Comparison of ENCODE assay signal across 22 mouse cellular contexts in genomic region chr17:14178049-14178448, GRCm38 (mm10). TPM values are rescaled to one million over a fixed set of nuclear protein-coding genes. Genes with fewer than 3 reads are reported as not detected.
DNase-seq lines count a peak whose midpoint lies in the region; ATAC-seq and TF ChIP-seq lines count a peak whose summit lies in the region.
"Had no signal": no experiment of that assay in that cellular context is flagged by ENCODE, and none has a peak within 500 bp of the region (broad histone marks: within the 10 kb centered on the region; RNA-seq: fewer than 3 reads in every experiment).

No protein-coding gene starts in this region.

- H3K4me2 ChIP-seq in kidney, embryonic 16.5 days (replicated peaks; ENCODE audit: low read depth, low read length) = no peak overlapping the region
- no peak overlapping the region for H3K4me2 ChIP-seq in liver, embryonic 13.5 days
- no peak overlapping the region for H3K4me2 ChIP-seq in liver, postnatal 0 days (ENCODE audit: low read depth, low read length)
- no peak overlapping the region for H3K4me2 ChIP-seq in intestine, embryonic 16.5 days (ENCODE audit: low read depth, low read length)
- H3K4me2 ChIP-seq: embryonic facial prominence, embryonic 12.5 days; forebrain, embryonic 15.5 days; heart, embryonic 11.5 days; heart, embryonic 15.5 days had no signal

- H3K4me3 ChIP-seq in kidney, embryonic 16.5 days (ENCODE audit: low read length) = no peak overlapping the region
- H3K4me3 ChIP-seq in liver, embryonic 13.5 days (replicated peaks) = no peak overlapping the region
- no peak overlapping the region for H3K4me3 ChIP-seq in liver, postnatal 0 days (ENCODE audit: low read depth, low read length)
- no peak overlapping the region for H3K4me3 ChIP-seq in intestine, embryonic 16.5 days (ENCODE audit: low read length)
- no peak overlapping the region for H3K4me3 ChIP-seq in midbrain, embryonic 10.5 days
- H3K4me3 ChIP-seq: embryonic facial prominence, embryonic 12.5 days; forebrain, embryonic 15.5 days; heart, adult 2 months; heart, embryonic 15.5 days; hindbrain, embryonic 10.5 days had no signal

- DNase-seq in heart, adult 11 months = peak; percentile 73
- DNase-seq in heart, postnatal 36 days = no peak
- no peak for DNase-seq in kidney, adult 11 months
- DNase-seq in liver, embryonic 13.5 days = peak; percentile 14
- no peak for DNase-seq in liver, postnatal 0 days
- no peak for DNase-seq in midbrain, embryonic 10.5 days (ENCODE audit: low spot score)
- DNase-seq: adrenal gland, postnatal 10 days; cerebellum, adult 11 months; cerebellum, adult 8-10 months; cerebellum, postnatal 14 days; gastrocnemius, postnatal 10 days; heart, adult 2 months; heart, postnatal 14 days had no signal

- peak overlapping the region; percentile 96 for H3K27ac ChIP-seq in kidney, embryonic 16.5 days (ENCODE audit: low read length)
- H3K27ac ChIP-seq in liver, embryonic 13.5 days = no peak overlapping the region
- no peak overlapping the region for H3K27ac ChIP-seq in liver, postnatal 0 days (ENCODE audit: low read depth)
- no peak overlapping the region for H3K27ac ChIP-seq in intestine, embryonic 16.5 days (ENCODE audit: low read length)
- H3K27ac ChIP-seq in midbrain, embryonic 10.5 days (replicated peaks) = no peak overlapping the region
- H3K27ac ChIP-seq: embryonic facial prominence, embryonic 12.5 days; forebrain, embryonic 15.5 days; heart, adult 2 months; heart, embryonic 15.5 days; hindbrain, embryonic 10.5 days had no signal

- ATAC-seq in kidney, embryonic 16.5 days (ENCODE audit: low FRiP score, low TSS enrichment) = peak; percentile 27; the same call in 1 of the 2 replicates
- ATAC-seq in liver, embryonic 13.5 days (ENCODE audit: low read depth) = no peak
- no peak for ATAC-seq in liver, postnatal 0 days
- peak; percentile 22 for ATAC-seq in intestine, embryonic 16.5 days
- ATAC-seq: forebrain, embryonic 15.5 days had no signal

- no peaks in the 10 kb centered on the region for H3K36me3 ChIP-seq in kidney, embryonic 16.5 days (ENCODE audit: insufficient read depth, low read length)
- H3K36me3 ChIP-seq in liver, embryonic 13.5 days = no peaks in the 10 kb centered on the region
- H3K36me3 ChIP-seq in liver, postnatal 0 days (replicated peaks; ENCODE audit: insufficient read depth, low read length) = no peaks in the 10 kb centered on the region
- H3K36me3 ChIP-seq in intestine, embryonic 16.5 days (ENCODE audit: control insufficient read depth, insufficient read depth, low read length) = no peaks in the 10 kb centered on the region
- H3K36me3 ChIP-seq in midbrain, embryonic 10.5 days = no peaks in the 10 kb centered on the region
- H3K36me3 ChIP-seq: embryonic facial prominence, embryonic 12.5 days; forebrain, embryonic 15.5 days; heart, embryonic 15.5 days; hindbrain, embryonic 10.5 days had no signal

- H3K27me3 ChIP-seq in kidney, embryonic 16.5 days (ENCODE audit: insufficient read depth, low read length) = no peaks in the 10 kb centered on the region
- H3K27me3 ChIP-seq in liver, embryonic 13.5 days = no peaks in the 10 kb centered on the region
- H3K27me3 ChIP-seq in liver, postnatal 0 days (ENCODE audit: insufficient read depth, low read length) = no peaks in the 10 kb centered on the region
- no peaks in the 10 kb centered on the region for H3K27me3 ChIP-seq in intestine, embryonic 16.5 days (replicated peaks; ENCODE audit: control insufficient read depth, insufficient read depth, low read length)
- H3K27me3 ChIP-seq in midbrain, embryonic 10.5 days (ENCODE audit: low read depth, poor library complexity, severe bottlenecking) = peaks cover 5% of the 10 kb centered on the region; the same call in 1 of the 2 replicates
- H3K27me3 ChIP-seq: embryonic facial prominence, embryonic 12.5 days; forebrain, embryonic 15.5 days had no signal

- WGBS in kidney, embryonic 16.5 days = 37% methylated on average over 5 of the region's 5 CpGs
- WGBS in liver, embryonic 13.5 days (ENCODE audit: insufficient replicate concordance) = 31% methylated on average over 5 of the region's 5 CpGs
- WGBS in liver, postnatal 0 days (ENCODE audit: insufficient replicate concordance) = 47% methylated on average over 5 of the region's 5 CpGs
- 51% methylated on average over 5 of the region's 5 CpGs for WGBS in intestine, embryonic 16.5 days
- WGBS in midbrain, embryonic 10.5 days = 61% methylated on average over 5 of the region's 5 CpGs

- no peak for TF ChIP-seq EP300 in liver, postnatal 0 days (IDR thresholded peaks at IDR 0.05; ENCODE audit: low read depth)

- no peak for TF ChIP-seq CTCF in liver, postnatal 0 days (IDR thresholded peaks at IDR 0.05; ENCODE audit: low read depth)

- intact Hi-C loops in heart, postnatal 36 days (cut with DNase I) = no loop called here

- no peak overlapping the region for H3K9ac ChIP-seq in kidney, embryonic 16.5 days (replicated peaks; ENCODE audit: low read length)
- no peak overlapping the region for H3K9ac ChIP-seq in liver, embryonic 13.5 days
- H3K9ac ChIP-seq in liver, postnatal 0 days (replicated peaks) = no peak overlapping the region
- no peak overlapping the region for H3K9ac ChIP-seq in intestine, embryonic 16.5 days (ENCODE audit: low read depth, low read length)
- H3K9ac ChIP-seq: embryonic facial prominence, embryonic 12.5 days; forebrain, embryonic 15.5 days; heart, embryonic 15.5 days had no signal

- peaks cover 54% of the 10 kb centered on the region for H3K4me1 ChIP-seq in kidney, embryonic 16.5 days (ENCODE audit: insufficient read depth, low read length)
- H3K4me1 ChIP-seq in liver, embryonic 13.5 days (replicated peaks) = peaks cover 38% of the 10 kb centered on the region
- H3K4me1 ChIP-seq in liver, postnatal 0 days (ENCODE audit: insufficient read depth) = peaks cover 17% of the 10 kb centered on the region
- H3K4me1 ChIP-seq in intestine, embryonic 16.5 days (ENCODE audit: control insufficient read depth, insufficient read depth, low read length) = peaks cover 21% of the 10 kb centered on the region
- H3K4me1 ChIP-seq in midbrain, embryonic 10.5 days = peaks cover 11% of the 10 kb centered on the region
- H3K4me1 ChIP-seq: forebrain, embryonic 15.5 days had no signal

- no peaks in the 10 kb centered on the region for H3K9me3 ChIP-seq in kidney, embryonic 16.5 days (ENCODE audit: low read length)
- no peaks in the 10 kb centered on the region for H3K9me3 ChIP-seq in liver, embryonic 13.5 days (replicated peaks)
- H3K9me3 ChIP-seq in liver, postnatal 0 days (ENCODE audit: low read length) = no peaks in the 10 kb centered on the region
- H3K9me3 ChIP-seq in intestine, embryonic 16.5 days (ENCODE audit: control insufficient read depth, low read length) = no peaks in the 10 kb centered on the region
- no peaks in the 10 kb centered on the region for H3K9me3 ChIP-seq in midbrain, embryonic 10.5 days (replicated peaks)
- H3K9me3 ChIP-seq: embryonic facial prominence, embryonic 12.5 days; forebrain, embryonic 15.5 days; heart, embryonic 15.5 days; hindbrain, embryonic 10.5 days had no signal

RNA-seq across cellular contexts. Expression of gene Dact2, which starts 26.1 kb away (rescaled TPM):
- total RNA-seq in heart, postnatal 36 days (2021) = 1 to 10 TPM; 1.0 to 1.7 TPM
- 15.0 and 17.7 TPM in 2 replicates for polyA plus RNA-seq in kidney, embryonic 16.5 days (2015; fragmentation: Nextera tagmentation; extraction: Ambion mirVana)
- 0.54 and 0.68 TPM in 2 replicates for polyA plus RNA-seq in liver, embryonic 13.5 days (2015; fragmentation: Nextera tagmentation; extraction: Ambion mirVana)
- 2.4 and 3.4 TPM in 2 replicates for polyA plus RNA-seq in liver, postnatal 0 days (2015; fragmentation: Nextera tagmentation; extraction: Ambion mirVana)
- polyA plus RNA-seq in intestine, embryonic 16.5 days (2015; fragmentation: Nextera tagmentation; extraction: Ambion mirVana) = 4.5 and 5.1 TPM in 2 replicates
- polyA plus RNA-seq in midbrain, embryonic 10.5 days (2016; fragmentation: Nextera tagmentation; extraction: Ambion mirVana) = 0.42 and 0.48 TPM in 2 replicates
- total RNA-seq: common myeloid progenitor, adult 5-6 weeks; MEL had no signal

Comparison
In these comparisons a context has a peak if more than half of its experiments do, and no peak if none do; other contexts are left out.
1. DNase-seq: peak in heart, adult 11 months (single experiment) and liver, embryonic 13.5 days (single experiment); none in heart, postnatal 36 days (0 of 2), kidney, adult 11 months (single experiment), liver, postnatal 0 days (single experiment) and midbrain, embryonic 10.5 days (single experiment).
2. ATAC-seq: peak in kidney, embryonic 16.5 days (single experiment) and intestine, embryonic 16.5 days (single experiment); none in liver, embryonic 13.5 days (single experiment) and liver, postnatal 0 days (single experiment).